Mouse (Mus musculus) G1E-ER4 (cell line): ENCODE measurements around the gene Klk1b21. TPM values are rescaled to one million over a fixed set of nuclear protein-coding genes. Genes with fewer than 3 reads are reported as not detected.
"Not testable (repeated sequence)": the region's sequence is repeated elsewhere in the genome, so short reads cannot be mapped to it uniquely, and the experiment has no call there.

ENCODE experiments used
- GATA1 ChIP-seq: IDR thresholded peaks from one replicate; pipeline ENCODE4 v1.8.0; 2012; ENCODE audit warnings: low read length, inconsistent platforms
- polyA plus RNA-seq: library from polyadenylated mRNA; stranded (reverse); fragments of >175 nt; gene quantifications from 2 replicates; pipeline ENCODE4 v1.2.3, GENCODE M21; 2012

Gene Klk1b21
- not detected in 2 replicates for polyA plus RNA-seq

DNA sequence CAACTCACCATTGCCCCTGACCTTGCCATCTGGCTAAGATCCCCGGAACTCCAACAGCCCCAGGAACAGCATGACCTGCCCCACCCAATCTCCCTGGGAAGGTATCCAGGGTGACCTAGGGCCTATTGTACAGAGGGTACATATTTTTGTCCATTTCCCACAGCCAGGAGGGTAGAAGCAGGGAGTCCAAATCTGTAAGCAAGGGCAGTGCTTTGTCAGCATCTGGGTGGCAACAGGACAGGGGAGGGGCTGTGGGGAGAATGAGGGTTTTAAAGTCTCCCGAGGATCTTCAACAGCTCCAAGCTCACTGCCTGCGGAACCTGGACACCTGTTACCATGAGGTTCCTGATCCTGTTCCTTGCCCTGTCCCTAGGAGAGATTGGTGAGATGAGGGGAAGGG, at the start of gene Klk1b21:
Gene Klk1b21, plus strand, starts transcription at position 301 of the 400 bp plus-strand sequence.
- TF ChIP-seq GATA1, result not testable (repeated sequence)

GRCm38 (mm10) chr7:44072117-44072516, 30.0 kb upstream of the Klk1b21 start:
- TF ChIP-seq GATA1, result no peak

- no peak for TF ChIP-seq GATA1
These were observed 24.4 kb upstream of the Klk1b21 start for GRCm38 (mm10) chr7:44077703-44078102.

- no peak for TF ChIP-seq GATA1
These were observed 6.0 kb upstream of the Klk1b21 start for GRCm38 (mm10) chr7:44096111-44096510.

GRCm38 (mm10) chr7:44112373-44112772, 10.2 kb downstream of the Klk1b21 start, which contains the start of gene Klk1b22:
TSS of gene Klk1b22 (plus strand) at chr7:44112673.
- TF ChIP-seq GATA1, result no peak

- no peak for TF ChIP-seq GATA1
These were observed 21.3 kb downstream of the Klk1b21 start for GRCm38 (mm10) chr7:44123445-44123844.

DNA sequence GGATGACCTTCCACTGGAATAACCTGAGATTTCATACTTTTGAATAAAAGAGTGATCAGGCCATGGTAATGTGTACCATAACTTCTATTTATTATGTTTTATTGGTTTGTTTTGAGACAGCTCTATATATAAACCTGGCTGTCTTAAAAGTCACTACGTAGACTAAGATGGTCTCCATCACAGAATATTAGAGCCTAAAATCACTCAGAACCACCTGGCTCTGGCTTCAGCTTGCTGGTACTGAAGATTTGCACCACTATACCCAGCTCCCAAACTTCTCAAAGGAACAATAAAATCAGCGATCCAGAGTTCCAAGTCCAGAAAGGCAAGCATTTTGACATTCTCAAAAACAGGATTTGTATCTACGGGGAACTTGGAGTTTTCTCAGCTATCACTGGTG, 34.3 kb downstream of the Klk1b21 start, which contains the start of gene Klk1b16:
Gene Klk1b16, plus strand, starts transcription at position 301 of the 400 bp plus-strand sequence.
- TF ChIP-seq GATA1, result no peak

Other genes with a start within 250 kb of the Klk1b21 start
- not detected in 2 replicates for gene Klk4, start 221.2 kb upstream of the Klk1b21 start, polyA plus RNA-seq
- gene Klk15, start 168.6 kb upstream of the Klk1b21 start, polyA plus RNA-seq, result not detected in 2 replicates
- not detected in 2 replicates for gene Klk1b8, start 151.7 kb upstream of the Klk1b21 start, polyA plus RNA-seq
- gene Klk1b1, start 135.6 kb upstream of the Klk1b21 start, polyA plus RNA-seq, result not detected in 2 replicates
- not detected in 2 replicates for gene Klk1b9, start 126.3 kb upstream of the Klk1b21 start, polyA plus RNA-seq
- not detected in 2 replicates for gene Klk1b11, start 106.5 kb upstream of the Klk1b21 start, polyA plus RNA-seq
- gene Klk1b26, start 90.2 kb upstream of the Klk1b21 start, polyA plus RNA-seq, result not detected in 2 replicates
- gene Klk1b27, start 50.0 kb upstream of the Klk1b21 start, polyA plus RNA-seq, result not detected in 2 replicates
- gene Klk1b22, start 10.3 kb downstream of the Klk1b21 start, polyA plus RNA-seq, result not detected in 2 replicates
- not detected in 2 replicates for gene Klk1b16, start 34.4 kb downstream of the Klk1b21 start, polyA plus RNA-seq
- not detected in 2 replicates for gene Klk1b24, start 85.9 kb downstream of the Klk1b21 start, polyA plus RNA-seq
- not detected in 2 replicates for gene Klk1b3, start 95.9 kb downstream of the Klk1b21 start, polyA plus RNA-seq
- not detected in 2 replicates for gene Klk1b4, start 105.1 kb downstream of the Klk1b21 start, polyA plus RNA-seq
- not detected in 2 replicates for gene Klk1b5, start 113.6 kb downstream of the Klk1b21 start, polyA plus RNA-seq
- not detected in 2 replicates for gene Klk1, start 123.0 kb downstream of the Klk1b21 start, polyA plus RNA-seq
- not detected in 2 replicates for gene Gm36864, start 133.8 kb downstream of the Klk1b21 start, polyA plus RNA-seq
- gene 1700028J19Rik, start 144.4 kb downstream of the Klk1b21 start, polyA plus RNA-seq, result 0.13 and 0.17 TPM in 2 replicates
- gene 2410002F23Rik, start 144.4 kb downstream of the Klk1b21 start, polyA plus RNA-seq, result 379 and 401 TPM in 2 replicates
- gene Acp4, start 155.1 kb downstream of the Klk1b21 start, polyA plus RNA-seq, result not detected in 2 replicates
- gene Gm15517, start 159.1 kb downstream of the Klk1b21 start, polyA plus RNA-seq, result not detected in 2 replicates
- gene Clec11a, start 204.6 kb downstream of the Klk1b21 start, polyA plus RNA-seq, result 2.8 and 3.2 TPM in 2 replicates
- gene Shank1, start 207.9 kb downstream of the Klk1b21 start, polyA plus RNA-seq, result 1.6 and 1.8 TPM in 2 replicates